Mouse (Mus musculus): ENCODE results near the gene Adamts13. TPM values are rescaled to one million over a fixed set of nuclear protein-coding genes. Genes with fewer than 3 reads are reported as not detected.
A peak's percentile ranks its signal among the peaks of the same experiment; 100 is the strongest.

Gene Adamts13
- total and polyA plus RNA-seq, 3 experiments, result 0.13 to 0.17 TPM; not detected in 1

GRCm38 (mm10) chr2:26933304-26934055 lies 39.7 kb upstream of the Adamts13 start, which contains the start of the genes Surf4 and Stkld1:
Gene Surf4 (minus strand): TSS chr2:26933928.
Gene Stkld1 (plus strand): TSS chr2:26934047.
- in situ Hi-C loops (cut with MboI; ENCODE audit: low pct_ligation_motif_present, low pct_unique_long_range_greater_than_20kb, low sequenced_read_pairs), result no loop called here
- Histone ChIP-seq H3K27me3 (replicated peaks) (no peaks in the 10 kb centered on the region), H3K36me3 (replicated peaks in 1 of 2; ENCODE audit: control insufficient read depth in 1 of 2, insufficient read depth in 1 of 2, low read length in 1 of 2) (peaks cover 16 to 32% of the 10 kb centered on the region in 2 experiments)

GRCm38 (mm10) chr2:26935286-26935685 lies 37.9 kb upstream of the Adamts13 start:
- Histone ChIP-seq H3K4me1 (ENCODE audit: control insufficient read depth in 1 of 2, insufficient read depth in 2 of 2) (peaks cover 31 to 62% of the 10 kb centered on the region in 2 experiments), H3K9me3 (replicated peaks; ENCODE audit: low read length) (no peaks in the 10 kb centered on the region), H3K27me3 (replicated peaks) (no peaks in the 10 kb centered on the region), H3K9ac (ENCODE audit: insufficient read depth, low read depth) (no peak overlapping the region), H3K36me3 (replicated peaks in 1 of 2; ENCODE audit: control insufficient read depth in 1 of 2, insufficient read depth in 1 of 2, low read length in 1 of 2) (peaks cover 6 to 15% of the 10 kb centered on the region in 2 experiments), H3K27ac (ENCODE audit: insufficient read depth, low read depth) (no peak overlapping the region), H3K4me3 (replicated peaks in 1 of 3; ENCODE audit: low read depth in 2 of 3, low read length in 2 of 3, poor library complexity in 1 of 3) (no peak overlapping the region), H3K79me2 (replicated peaks; ENCODE audit: control insufficient read depth, extremely low read depth, insufficient read depth, poor library complexity, severe bottlenecking) (peaks cover 27% of the 10 kb centered on the region), H3K4me2 (ENCODE audit: insufficient read depth, low read depth, poor library complexity, severe bottlenecking) (no peak overlapping the region)
- dilution Hi-C loops (cut with MboI; ENCODE audit: extremely low pct_ligation_motif_present, extremely low pct_unique_long_range_greater_than_20kb, low sequenced_read_pairs) (no loop called here), in situ Hi-C loops (cut with MboI; ENCODE audit: low pct_ligation_motif_present, low pct_unique_long_range_greater_than_20kb, low sequenced_read_pairs) (no loop called here)
- no peak for DNase-seq (ENCODE audit: extremely low read depth)
- TF ChIP-seq RCOR1 (conservative IDR thresholded peaks at IDR 0.05; ENCODE audit: low read depth, low read length) (no peak), BHLHE40 (IDR thresholded peaks at IDR 0.05; ENCODE audit: low read depth, low read length) (0 out of 2 replicates have a peak, but pooled peaks have one; percentile 18), EP300 (IDR thresholded peaks at IDR 0.05; ENCODE audit: low read length) (0 out of 2 replicates have a peak, but pooled peaks have one; percentile 17), RAD21 (IDR thresholded peaks at IDR 0.05; ENCODE audit: low read depth, low read length) (no peak), TCF12 (IDR thresholded peaks at IDR 0.05; ENCODE audit: low read depth, low read length) (no peak), IRF4 (IDR thresholded peaks at IDR 0.05; ENCODE audit: low read depth, low read length) (0 out of 2 replicates have a peak, but pooled peaks have one; percentile 15)

More at GRCm38 (mm10) chr2:26933304-26934055, 39.7 kb upstream of the Adamts13 start, which contains the start of the genes Surf4 and Stkld1:
- TF ChIP-seq CTCF (conservative IDR thresholded peaks at IDR 0.05 in 1 of 2, IDR thresholded peaks at IDR 0.05 in 1 of 2; ENCODE audit: low read depth in 2 of 2, low read length in 2 of 2) (no peak), RAD21 (IDR thresholded peaks at IDR 0.05; ENCODE audit: low read depth, low read length) (no peak), MXI1 (IDR thresholded peaks at IDR 0.05; ENCODE audit: low read depth, low read length) (no peak), BHLHE40 (IDR thresholded peaks at IDR 0.05; ENCODE audit: low read depth, low read length) (no peak), SMC3 (IDR thresholded peaks at IDR 0.05; ENCODE audit: low read depth, low read length) (no peak), GABPA (IDR thresholded peaks at IDR 0.05; ENCODE audit: insufficient replicate concordance, low read depth, low read length) (no peak), MAFK (IDR thresholded peaks at IDR 0.05; ENCODE audit: insufficient replicate concordance, low read length) (no peak), USF2 (conservative IDR thresholded peaks at IDR 0.05; ENCODE audit: low read depth, low read length) (no peak), E2F4 (IDR thresholded peaks at IDR 0.05; ENCODE audit: insufficient replicate concordance, low read depth, low read length) (no peak), HCFC1 (IDR thresholded peaks at IDR 0.05; ENCODE audit: low read depth, low read length) (peak; percentile 62), POLR2A (IDR thresholded peaks at IDR 0.05; ENCODE audit: low read depth, low read length) (peak; percentile 88), NELFE (IDR thresholded peaks at IDR 0.05; ENCODE audit: low read depth, low read length) (peak; percentile 91), ZKSCAN1 (IDR thresholded peaks at IDR 0.05; ENCODE audit: borderline replicate concordance, low read depth, low read length) (no peak), ETS1 (conservative IDR thresholded peaks at IDR 0.05; ENCODE audit: low read depth, low read length) (no peak), POLR2AphosphoS2 (IDR thresholded peaks at IDR 0.05; ENCODE audit: low read depth, low read length) (peak; percentile 67; the same call in 1 of the 2 replicates), TCF12 (IDR thresholded peaks at IDR 0.05; ENCODE audit: low read depth, low read length) (peak; percentile 73), EP300 (IDR thresholded peaks at IDR 0.05; ENCODE audit: low read length) (no peak), PAX5 (IDR thresholded peaks at IDR 0.05; ENCODE audit: low read length) (no peak), IRF4 (IDR thresholded peaks at IDR 0.05; ENCODE audit: low read depth, low read length) (no peak), TBP (conservative IDR thresholded peaks at IDR 0.05; ENCODE audit: low read depth, low read length) (no peak), ZC3H11A (IDR thresholded peaks at IDR 0.05; ENCODE audit: low read depth, low read length) (no peak), NRF1 (IDR thresholded peaks at IDR 0.05; ENCODE audit: low read depth, low read length) (peak; percentile 77), UBTF (IDR thresholded peaks at IDR 0.05; ENCODE audit: low read depth, low read length) (0 out of 2 replicates have a peak, but pooled peaks have one; percentile 59), CHD2 (IDR thresholded peaks at IDR 0.05; ENCODE audit: low read length) (no peak), MYC (IDR thresholded peaks at IDR 0.05; ENCODE audit: low read depth, low read length) (no peak), RCOR1 (conservative IDR thresholded peaks at IDR 0.05; ENCODE audit: low read depth, low read length) (no peak), SIN3A (IDR thresholded peaks at IDR 0.05; ENCODE audit: low read length) (peak; percentile 32; the same call in 1 of the 2 replicates), ZNF384 (IDR thresholded peaks at IDR 0.05; ENCODE audit: low read depth, low read length) (no peak), KAT2A (IDR thresholded peaks at IDR 0.05; ENCODE audit: insufficient replicate concordance, low read length) (0 out of 2 replicates have a peak, but pooled peaks have one; percentile 42), MAZ (IDR thresholded peaks at IDR 0.05; ENCODE audit: low read depth, low read length) (peak; percentile 83), JUND (conservative IDR thresholded peaks at IDR 0.05; ENCODE audit: low read depth, low read length) (no peak), USF1 (IDR thresholded peaks at IDR 0.05; ENCODE audit: low read depth, low read length) (no peak), ELF1 (IDR thresholded peaks at IDR 0.05; ENCODE audit: low read depth, low read length) (peak; percentile 66), CHD1 (IDR thresholded peaks at IDR 0.05; ENCODE audit: low read depth, low read length) (no peak), JUN (IDR thresholded peaks at IDR 0.05; ENCODE audit: insufficient read depth, low read depth, low read length) (no peak), ZMIZ1 (IDR thresholded peaks at IDR 0.05; ENCODE audit: low read depth, low read length) (peak; percentile 94), MEF2A (IDR thresholded peaks at IDR 0.05; ENCODE audit: borderline replicate concordance, low read depth, low read length) (peak; percentile 40; the same call in 1 of the 2 replicates), MAX (IDR thresholded peaks at IDR 0.05; ENCODE audit: low read length) (no peak)
- H3K4me1 ChIP-seq (ENCODE audit: control insufficient read depth in 1 of 2, insufficient read depth in 2 of 2), result peaks cover 25 to 69% of the 10 kb centered on the region in 2 experiments
- dilution Hi-C loops (cut with MboI; ENCODE audit: extremely low pct_ligation_motif_present, extremely low pct_unique_long_range_greater_than_20kb, low sequenced_read_pairs), result no loop called here
- peak within 1 kb of the TSS; percentile 61 for H3K27ac ChIP-seq (ENCODE audit: insufficient read depth, low read depth)
- H3K79me2 ChIP-seq (replicated peaks; ENCODE audit: control insufficient read depth, extremely low read depth, insufficient read depth, poor library complexity, severe bottlenecking), result peaks cover 45% of the 10 kb centered on the region
- H3K9ac ChIP-seq (ENCODE audit: insufficient read depth, low read depth), result peak within 1 kb of the TSS; percentile 96
- peak within 1 kb of the TSS; percentile 89 for H3K4me2 ChIP-seq (ENCODE audit: insufficient read depth, low read depth, poor library complexity, severe bottlenecking)
- peak within 1 kb of the TSS; percentile 83 to 94 (median 94) for H3K4me3 ChIP-seq (replicated peaks in 1 of 3; ENCODE audit: low read depth in 2 of 3, low read length in 2 of 3, poor library complexity in 1 of 3)
- H3K9me3 ChIP-seq (replicated peaks; ENCODE audit: low read length), result no peaks in the 10 kb centered on the region
- peak; percentile 97 for DNase-seq (ENCODE audit: extremely low read depth)

All from CH12.LX (cell line).